Mouse (Mus musculus): ENCODE results near the gene Celf2. TPM values are rescaled to one million over a fixed set of nuclear protein-coding genes. Genes with fewer than 3 reads are reported as not detected.

Gene Celf2
- polyA plus RNA-seq, 1 experiment, result 40.8 TPM

DNA sequence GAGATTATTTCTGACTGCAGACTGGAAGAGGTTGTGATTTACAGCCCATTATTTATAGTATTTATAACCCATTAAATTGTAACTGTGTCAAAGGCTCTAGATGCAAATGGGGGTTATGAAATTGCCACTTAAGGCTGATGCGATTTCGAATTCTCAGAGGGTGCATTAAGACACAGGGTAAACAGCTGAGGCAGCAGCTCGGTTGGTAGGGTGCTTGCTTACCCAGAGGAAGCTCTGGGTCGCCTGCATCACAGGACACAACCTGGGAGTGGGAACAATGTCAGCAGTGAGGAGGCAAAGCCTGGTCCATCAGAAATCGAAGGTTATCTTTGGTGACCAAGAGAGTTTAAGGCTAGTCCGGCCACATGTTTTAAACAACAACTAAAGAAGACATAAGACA is 286.5 kb downstream of the Celf2 start:
- no peak overlapping the region for H3K4me3 ChIP-seq (ENCODE audit: extremely low read depth, insufficient read depth, insufficient read length)
- H3K36me3 ChIP-seq (ENCODE audit: control insufficient read depth, insufficient read depth, low read length), result no peaks in the 10 kb centered on the region
- no peak for TF ChIP-seq CTCF (IDR thresholded peaks at IDR 0.05; ENCODE audit: extremely low read depth, insufficient read depth, insufficient read length, insufficient replicate concordance)
- WGBS, result 85% methylated on average over 6 of the region's 6 CpGs
- H3K4me1 ChIP-seq (ENCODE audit: control insufficient read depth, insufficient read depth, insufficient read length), result no peaks in the 10 kb centered on the region
- no peaks in the 10 kb centered on the region for H3K27me3 ChIP-seq (ENCODE audit: control insufficient read depth, insufficient read depth, low read length)
- H3K27ac ChIP-seq (ENCODE audit: insufficient read depth, low read length), result no peak overlapping the region
- DNase-seq (ENCODE audit: low read depth in 1 of 2, low spot score in 2 of 2), result no peak

DNA sequence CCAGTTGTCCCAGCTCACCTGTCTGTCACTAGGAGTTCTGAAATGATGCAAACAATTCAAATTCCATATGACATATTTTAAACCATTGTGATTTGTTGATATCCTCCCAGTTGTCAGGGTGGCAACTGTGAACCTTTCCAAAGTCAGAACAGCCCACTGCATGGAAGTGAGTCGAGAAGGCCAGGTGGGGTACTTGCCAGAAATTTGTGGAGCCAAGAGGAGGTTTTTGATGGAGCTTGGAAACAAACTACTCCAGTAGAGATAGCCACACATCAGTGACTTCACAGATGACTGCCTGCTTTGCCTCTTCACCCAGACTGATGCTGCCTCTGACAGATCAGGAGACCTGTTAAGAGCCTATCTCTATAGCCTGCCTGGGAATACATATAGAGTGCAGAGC is 287.5 kb downstream of the Celf2 start:
- Histone ChIP-seq H3K27ac (ENCODE audit: insufficient read depth, low read length) (no peak overlapping the region), H3K4me1 (ENCODE audit: control insufficient read depth, insufficient read depth, insufficient read length) (no peaks in the 10 kb centered on the region), H3K27me3 (ENCODE audit: control insufficient read depth, insufficient read depth, low read length) (no peaks in the 10 kb centered on the region), H3K4me3 (ENCODE audit: extremely low read depth, insufficient read depth, insufficient read length) (no peak overlapping the region), H3K36me3 (ENCODE audit: control insufficient read depth, insufficient read depth, low read length) (no peaks in the 10 kb centered on the region)
- DNase-seq (ENCODE audit: low read depth in 1 of 2, low spot score in 2 of 2), result no peak
- no peak for TF ChIP-seq POLR2A (IDR thresholded peaks at IDR 0.05; ENCODE audit: low read depth, low read length)
- no peak for TF ChIP-seq CTCF (IDR thresholded peaks at IDR 0.05; ENCODE audit: extremely low read depth, insufficient read depth, insufficient read length, insufficient replicate concordance)
- 87% methylated on average over 1 of the region's 1 CpGs for WGBS

DNA sequence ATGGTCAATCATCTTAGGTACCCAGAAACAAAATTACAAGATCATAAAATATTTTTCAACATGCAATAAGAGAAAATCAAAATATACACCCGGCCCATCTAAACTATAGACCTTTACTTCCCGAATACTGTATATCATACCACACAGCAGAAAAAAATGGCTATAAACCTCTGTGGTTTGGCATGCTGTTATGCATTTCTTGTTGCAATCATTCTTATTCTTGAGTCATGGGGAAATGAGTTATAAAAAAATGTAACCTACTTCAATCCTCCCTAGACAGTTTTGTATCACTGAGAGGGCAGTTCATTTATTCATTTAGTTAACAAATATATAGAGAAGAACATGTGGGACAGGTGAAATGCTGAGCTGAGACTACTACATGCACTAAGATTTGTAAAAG is 291.3 kb downstream of the Celf2 start:
- Histone ChIP-seq H3K27me3 (ENCODE audit: control insufficient read depth, insufficient read depth, low read length) (no peaks in the 10 kb centered on the region), H3K36me3 (ENCODE audit: control insufficient read depth, insufficient read depth, low read length) (no peaks in the 10 kb centered on the region), H3K27ac (ENCODE audit: insufficient read depth, low read length) (no peak overlapping the region), H3K4me3 (ENCODE audit: extremely low read depth, insufficient read depth, insufficient read length) (no peak overlapping the region), H3K4me1 (ENCODE audit: control insufficient read depth, insufficient read depth, insufficient read length) (no peaks in the 10 kb centered on the region)
- DNase-seq (ENCODE audit: low read depth in 1 of 2, low spot score in 2 of 2), result no peak
- no peak for TF ChIP-seq CTCF (IDR thresholded peaks at IDR 0.05; ENCODE audit: extremely low read depth, insufficient read depth, insufficient read length, insufficient replicate concordance)
- no peak for TF ChIP-seq POLR2A (IDR thresholded peaks at IDR 0.05; ENCODE audit: low read depth, low read length)
- 83% methylated on average over 2 of the region's 2 CpGs for WGBS

DNA sequence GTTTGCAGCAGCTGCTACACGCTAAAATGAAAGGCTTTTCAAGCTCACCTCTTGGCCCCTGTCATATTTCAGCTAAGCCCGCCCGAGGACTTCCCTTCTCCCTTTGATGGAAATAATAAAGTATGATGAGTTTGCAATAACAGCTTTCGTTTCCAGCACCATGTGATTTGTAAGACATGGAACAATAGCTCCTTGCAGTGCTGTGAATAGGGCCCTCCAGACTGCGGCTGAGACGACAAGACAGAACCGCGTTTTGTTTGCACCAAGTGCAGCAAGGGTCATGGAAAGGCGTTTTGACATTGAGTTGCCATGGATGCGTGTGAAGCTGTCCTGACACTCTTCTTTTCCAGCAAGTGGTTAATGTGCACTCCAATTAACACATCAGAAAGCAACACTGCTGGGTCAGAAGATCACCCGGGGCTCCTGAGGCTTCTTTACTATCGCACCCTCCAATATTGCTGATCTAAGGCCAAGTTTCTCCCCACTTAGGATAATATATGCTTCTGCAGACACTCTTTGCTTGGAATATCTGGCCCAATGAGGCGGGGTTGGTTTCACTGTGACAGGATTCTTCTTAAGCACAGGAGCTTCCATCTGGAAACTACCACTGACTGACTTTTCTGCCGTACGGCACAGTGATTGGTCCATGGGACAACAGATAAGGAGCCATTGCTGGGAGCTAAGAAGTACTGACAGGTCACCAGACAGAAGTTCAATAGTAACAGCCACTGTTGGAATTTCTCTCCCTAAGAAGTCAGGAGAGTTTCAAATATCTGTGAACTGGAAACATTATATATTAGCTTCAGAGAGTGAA is 301.5 kb downstream of the Celf2 start:
- Histone ChIP-seq H3K27me3 (ENCODE audit: control insufficient read depth, insufficient read depth, low read length) (no peaks in the 10 kb centered on the region), H3K36me3 (ENCODE audit: control insufficient read depth, insufficient read depth, low read length) (no peaks in the 10 kb centered on the region), H3K4me1 (ENCODE audit: control insufficient read depth, insufficient read depth, insufficient read length) (no peaks in the 10 kb centered on the region), H3K4me3 (ENCODE audit: extremely low read depth, insufficient read depth, insufficient read length) (no peak overlapping the region), H3K27ac (ENCODE audit: insufficient read depth, low read length) (no peak overlapping the region)
- 83% methylated on average over 15 of the region's 15 CpGs for WGBS
- no peak for TF ChIP-seq POLR2A (IDR thresholded peaks at IDR 0.05; ENCODE audit: low read depth, low read length)
- no peak for TF ChIP-seq CTCF (IDR thresholded peaks at IDR 0.05; ENCODE audit: extremely low read depth, insufficient read depth, insufficient read length, insufficient replicate concordance)
- no peak for DNase-seq (ENCODE audit: low read depth in 1 of 2, low spot score in 2 of 2)

DNA sequence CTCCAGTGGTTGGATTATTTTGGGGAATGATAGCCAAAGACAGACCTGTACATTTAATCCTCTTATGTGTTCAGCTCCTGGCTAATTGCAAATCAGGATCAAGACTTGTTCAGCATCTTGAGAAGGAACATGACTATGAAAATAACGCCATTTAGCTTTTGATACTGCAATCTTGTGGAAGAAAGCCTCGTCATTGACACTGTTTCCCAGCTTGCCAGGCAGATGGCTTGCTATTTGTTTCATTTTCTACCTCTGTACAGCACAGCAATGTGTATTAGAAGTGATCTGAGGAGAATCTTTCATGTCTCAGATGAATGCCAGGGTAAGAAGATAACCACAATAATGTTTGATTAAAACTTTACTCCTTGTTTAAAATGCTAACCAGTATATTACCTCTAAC is 315.9 kb downstream of the Celf2 start:
- 81% methylated on average over 2 of the region's 2 CpGs for WGBS
- H3K4me3 ChIP-seq (ENCODE audit: extremely low read depth, insufficient read depth, insufficient read length), result no peak overlapping the region
- TF ChIP-seq CTCF (IDR thresholded peaks at IDR 0.05; ENCODE audit: extremely low read depth, insufficient read depth, insufficient read length, insufficient replicate concordance) (no peak), POLR2A (IDR thresholded peaks at IDR 0.05; ENCODE audit: low read depth, low read length) (no peak)
- H3K4me1 ChIP-seq (ENCODE audit: control insufficient read depth, insufficient read depth, insufficient read length), result no peaks in the 10 kb centered on the region
- no peaks in the 10 kb centered on the region for H3K36me3 ChIP-seq (ENCODE audit: control insufficient read depth, insufficient read depth, low read length)
- H3K27me3 ChIP-seq (ENCODE audit: control insufficient read depth, insufficient read depth, low read length), result no peaks in the 10 kb centered on the region
- H3K27ac ChIP-seq (ENCODE audit: insufficient read depth, low read length), result no peak overlapping the region
- DNase-seq (ENCODE audit: low read depth in 1 of 2, low spot score in 2 of 2), result no peak

DNA sequence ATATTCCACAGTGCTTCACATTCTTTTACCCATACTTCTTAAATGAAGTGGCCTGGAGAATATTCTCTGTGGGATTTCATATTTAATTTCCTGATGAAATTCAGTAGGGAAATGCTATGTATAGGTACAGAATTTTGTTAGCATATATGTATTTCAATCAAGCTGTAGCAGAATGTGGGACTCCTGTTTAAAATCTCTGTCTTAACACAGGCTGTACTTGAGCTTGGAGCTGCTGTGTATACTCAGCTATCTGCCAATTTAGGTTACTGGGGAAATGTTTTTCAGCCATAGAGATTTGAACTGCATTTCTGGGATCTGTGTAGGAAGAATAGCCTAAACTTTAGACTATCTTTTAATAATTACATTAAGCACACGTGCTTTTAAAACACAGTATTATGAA is 330.2 kb downstream of the Celf2 start:
- H3K27ac ChIP-seq (ENCODE audit: insufficient read depth, low read length), result no peak overlapping the region
- H3K4me1 ChIP-seq (ENCODE audit: control insufficient read depth, insufficient read depth, insufficient read length), result no peaks in the 10 kb centered on the region
- DNase-seq (ENCODE audit: low read depth in 1 of 2, low spot score in 2 of 2), result no peak
- H3K27me3 ChIP-seq (ENCODE audit: control insufficient read depth, insufficient read depth, low read length), result no peaks in the 10 kb centered on the region
- WGBS, result 75% methylated on average over 1 of the region's 1 CpGs
- no peak overlapping the region for H3K4me3 ChIP-seq (ENCODE audit: extremely low read depth, insufficient read depth, insufficient read length)
- no peak for TF ChIP-seq POLR2A (IDR thresholded peaks at IDR 0.05; ENCODE audit: low read depth, low read length)
- no peak for TF ChIP-seq CTCF (IDR thresholded peaks at IDR 0.05; ENCODE audit: extremely low read depth, insufficient read depth, insufficient read length, insufficient replicate concordance)
- no peaks in the 10 kb centered on the region for H3K36me3 ChIP-seq (ENCODE audit: control insufficient read depth, insufficient read depth, low read length)

DNA sequence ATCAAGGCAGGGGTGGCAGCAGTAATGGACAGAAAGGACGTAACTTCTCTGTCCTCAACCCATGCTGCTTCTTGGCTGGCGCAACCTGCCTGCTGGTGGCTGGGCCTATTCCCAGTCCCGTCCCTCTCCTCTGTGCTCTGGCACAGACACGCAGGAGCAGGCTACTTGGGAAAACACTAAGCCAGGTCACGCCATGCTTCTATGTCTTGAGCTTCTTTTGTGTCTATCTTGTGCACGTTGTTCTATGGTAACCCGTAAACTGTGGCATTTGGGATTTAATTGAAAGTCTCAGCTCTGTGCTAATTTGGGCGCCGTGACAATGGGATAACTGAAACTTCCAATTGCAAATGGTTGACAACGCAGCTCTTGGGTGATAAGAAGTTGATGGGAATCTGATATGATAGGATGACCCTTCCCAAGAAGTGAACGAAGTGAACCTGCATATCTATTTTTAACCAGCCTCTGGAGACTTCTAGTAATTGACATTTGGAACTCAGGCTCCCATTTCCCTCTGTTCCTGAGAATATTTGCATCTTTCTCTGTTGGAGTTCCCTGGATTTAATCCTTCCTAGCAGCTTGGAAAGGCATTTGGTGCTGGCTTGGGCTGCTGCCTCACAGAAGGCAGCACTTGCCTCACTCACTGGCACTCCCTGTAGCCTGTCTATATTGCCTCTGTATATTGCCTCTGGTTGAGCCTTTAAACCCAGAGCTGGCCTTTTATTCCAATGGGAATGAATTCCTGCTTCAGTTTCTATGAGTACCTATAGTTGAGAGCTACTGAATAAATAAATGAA is 335.9 kb downstream of the Celf2 start:
- H3K36me3 ChIP-seq (ENCODE audit: control insufficient read depth, insufficient read depth, low read length), result no peaks in the 10 kb centered on the region
- no peak overlapping the region for H3K27ac ChIP-seq (ENCODE audit: insufficient read depth, low read length)
- H3K4me3 ChIP-seq (ENCODE audit: extremely low read depth, insufficient read depth, insufficient read length), result no peak overlapping the region
- H3K4me1 ChIP-seq (ENCODE audit: control insufficient read depth, insufficient read depth, insufficient read length), result no peaks in the 10 kb centered on the region
- TF ChIP-seq CTCF (IDR thresholded peaks at IDR 0.05; ENCODE audit: extremely low read depth, insufficient read depth, insufficient read length, insufficient replicate concordance) (no peak), POLR2A (IDR thresholded peaks at IDR 0.05; ENCODE audit: low read depth, low read length) (no peak)
- no peak for DNase-seq (ENCODE audit: low read depth in 1 of 2, low spot score in 2 of 2)
- H3K27me3 ChIP-seq (ENCODE audit: control insufficient read depth, insufficient read depth, low read length), result no peaks in the 10 kb centered on the region
- WGBS, result 89% methylated on average over 11 of the region's 11 CpGs
